Comparison of ENCODE assay signal across 8 mouse cellular contexts in the genomic region with DNA sequence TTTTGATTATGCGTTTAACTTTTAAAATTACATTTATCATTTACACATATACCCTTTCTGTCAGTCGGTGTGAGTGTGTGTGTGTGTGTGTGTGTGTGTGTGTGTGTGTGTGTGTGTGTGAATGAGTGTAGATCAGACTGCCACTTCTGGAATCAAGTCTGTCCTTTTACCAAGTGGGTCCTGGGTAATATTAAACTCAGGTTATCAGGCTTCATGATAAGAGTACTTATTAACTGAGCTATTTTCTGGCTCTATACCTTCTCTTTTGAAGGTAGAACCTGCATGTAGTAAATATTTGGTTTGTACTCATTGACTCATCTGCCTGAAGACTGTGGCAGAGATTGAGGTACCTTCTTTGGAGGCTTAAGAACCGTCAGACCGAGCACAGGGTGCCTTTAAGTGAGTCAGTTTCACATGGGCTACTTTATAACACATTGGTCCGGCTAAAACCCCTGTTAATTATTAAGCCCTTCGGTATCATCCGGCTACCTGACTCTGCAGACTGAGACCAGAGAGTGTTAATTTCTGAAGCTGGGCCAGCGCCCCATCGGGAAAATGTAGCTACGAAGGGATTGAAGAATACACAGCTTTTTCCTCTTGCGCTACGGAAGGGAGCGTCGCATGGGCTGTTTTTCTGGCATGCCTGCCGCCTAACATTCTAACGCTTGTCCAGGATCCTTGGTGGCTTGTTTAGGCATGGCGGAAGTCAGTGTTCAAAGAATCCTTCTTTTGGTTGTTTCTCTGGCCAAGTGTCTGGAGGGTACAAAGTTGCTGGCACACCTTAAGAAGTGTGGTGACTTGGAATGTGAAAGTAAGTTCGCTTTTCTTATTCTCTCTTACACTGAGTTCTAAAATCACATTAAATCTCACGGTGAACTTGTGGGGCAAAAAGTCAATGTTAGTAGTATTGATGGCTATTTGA. TPM values are rescaled to one million over a fixed set of nuclear protein-coding genes. Genes with fewer than 3 reads are reported as not detected.
DNase-seq lines count a peak whose midpoint lies in the region; ATAC-seq and TF ChIP-seq lines count a peak whose summit lies in the region.

TSS of gene Mia2 (plus strand) at position 696 of the 922 bp plus-strand sequence.

- no peak for TF ChIP-seq CTCF in thymus, adult 2 months (IDR thresholded peaks at IDR 0.05; ENCODE audit: borderline replicate concordance, control insufficient read depth, extremely low read depth, insufficient read depth, low read length, poor library complexity)

- WGBS in thymus, adult 2 months, result 96% methylated on average over 19 of the region's 19 CpGs
- WGBS in forebrain, embryonic 16.5 days, result 86% methylated on average over 19 of the region's 19 CpGs
- WGBS in hindbrain, embryonic 12.5 days, result 84% methylated on average over 19 of the region's 19 CpGs
- WGBS in midbrain, embryonic 10.5 days, result 88% methylated on average over 19 of the region's 19 CpGs

- no peak for TF ChIP-seq POLR2A in thymus, adult 2 months (IDR thresholded peaks at IDR 0.05; ENCODE audit: control insufficient read depth, extremely low read depth, insufficient read depth, low read length, poor library complexity)

- no peak within 1 kb of the TSS for H3K27ac ChIP-seq in thymus, adult 2 months (ENCODE audit: control insufficient read depth, insufficient read depth, low read length)
- H3K27ac ChIP-seq in forebrain, embryonic 16.5 days (ENCODE audit: low read length), result no peak within 1 kb of the TSS
- no peak within 1 kb of the TSS for H3K27ac ChIP-seq in hindbrain, embryonic 12.5 days
- H3K27ac ChIP-seq in midbrain, embryonic 10.5 days (replicated peaks), result no peak within 1 kb of the TSS

- H3K36me3 ChIP-seq in thymus, adult 2 months (ENCODE audit: control insufficient read depth, insufficient read depth, low read length), result no peaks in the 10 kb centered on the region
- no peaks in the 10 kb centered on the region for H3K36me3 ChIP-seq in forebrain, embryonic 16.5 days (ENCODE audit: control insufficient read depth, insufficient read depth)
- H3K36me3 ChIP-seq in hindbrain, embryonic 12.5 days, result no peaks in the 10 kb centered on the region
- no peaks in the 10 kb centered on the region for H3K36me3 ChIP-seq in midbrain, embryonic 10.5 days

- H3K9ac ChIP-seq in forebrain, embryonic 16.5 days (replicated peaks; ENCODE audit: low read depth, low read length), result no peak within 1 kb of the TSS
- no peak within 1 kb of the TSS for H3K9ac ChIP-seq in hindbrain, embryonic 12.5 days

- intact Hi-C loops in left cerebral cortex, postnatal 10 days (cut with DNase I), result no loop called here

- no peaks in the 10 kb centered on the region for H3K4me1 ChIP-seq in thymus, adult 2 months (replicated peaks; ENCODE audit: control insufficient read depth, insufficient read depth, low read length)
- no peaks in the 10 kb centered on the region for H3K4me1 ChIP-seq in forebrain, embryonic 16.5 days (replicated peaks; ENCODE audit: control insufficient read depth, insufficient read depth, low read length)
- no peaks in the 10 kb centered on the region for H3K4me1 ChIP-seq in hindbrain, embryonic 12.5 days
- no peaks in the 10 kb centered on the region for H3K4me1 ChIP-seq in midbrain, embryonic 10.5 days

- no peaks in the 10 kb centered on the region for H3K27me3 ChIP-seq in thymus, adult 2 months (ENCODE audit: control insufficient read depth, insufficient read depth, low read length)
- no peaks in the 10 kb centered on the region for H3K27me3 ChIP-seq in forebrain, embryonic 16.5 days (replicated peaks; ENCODE audit: control insufficient read depth, insufficient read depth, low read length)
- H3K27me3 ChIP-seq in hindbrain, embryonic 12.5 days, result no peaks in the 10 kb centered on the region
- H3K27me3 ChIP-seq in midbrain, embryonic 10.5 days (ENCODE audit: low read depth, poor library complexity, severe bottlenecking), result no peaks in the 10 kb centered on the region

- H3K4me3 ChIP-seq in thymus, adult 2 months (ENCODE audit: control insufficient read depth, insufficient read depth, low read length), result no peak within 1 kb of the TSS
- no peak within 1 kb of the TSS for H3K4me3 ChIP-seq in forebrain, embryonic 16.5 days (replicated peaks; ENCODE audit: low read length)
- no peak within 1 kb of the TSS for H3K4me3 ChIP-seq in hindbrain, embryonic 12.5 days
- H3K4me3 ChIP-seq in midbrain, embryonic 10.5 days, result no peak within 1 kb of the TSS

- no peak within 1 kb of the TSS for H3K4me2 ChIP-seq in forebrain, embryonic 16.5 days (ENCODE audit: low read length)
- H3K4me2 ChIP-seq in hindbrain, embryonic 12.5 days (replicated peaks), result no peak within 1 kb of the TSS

- no peak for ATAC-seq in forebrain, embryonic 16.5 days
- no peak for ATAC-seq in hindbrain, embryonic 12.5 days (ENCODE audit: low FRiP score)

- H3K9me3 ChIP-seq in forebrain, embryonic 16.5 days (ENCODE audit: control insufficient read depth, low read length), result no peaks in the 10 kb centered on the region
- H3K9me3 ChIP-seq in hindbrain, embryonic 12.5 days (replicated peaks), result no peaks in the 10 kb centered on the region
- no peaks in the 10 kb centered on the region for H3K9me3 ChIP-seq in midbrain, embryonic 10.5 days (replicated peaks)

- no peak for DNase-seq in thymus, adult 2 months
- no peak for DNase-seq in thymus, postnatal 10 days (ENCODE audit: low spot score in 2 of 2)
- DNase-seq in left cerebral cortex, postnatal 10 days (ENCODE audit: extremely low spot score in 1 of 2, low spot score in 2 of 2), result no peak
- no peak for DNase-seq in midbrain, embryonic 10.5 days (ENCODE audit: low spot score)
- no peak for DNase-seq in right cerebral cortex, adult 18-20 months
- DNase-seq in thymus, postnatal 36 days, result no peak

RNA-seq across cellular contexts. Expression of gene Mia2, which starts in this region (rescaled TPM):
- 67.8 and 68.0 TPM in 2 replicates for polyA plus RNA-seq in thymus, adult 2 months (2012; rRNA removed)
- polyA plus RNA-seq in forebrain, embryonic 16.5 days (2015; fragmentation: Nextera tagmentation; extraction: Ambion mirVana), result 33.0 and 41.5 TPM in 2 replicates
- 52.0 and 62.5 TPM in 2 replicates for polyA plus RNA-seq in hindbrain, embryonic 12.5 days (2016; fragmentation: Nextera tagmentation; extraction: Ambion mirVana)
- 10 to 100 TPM; 37.7 to 40.7 TPM for total RNA-seq in left cerebral cortex, postnatal 10 days (2021)
- polyA plus RNA-seq in midbrain, embryonic 10.5 days (2016; fragmentation: Nextera tagmentation; extraction: Ambion mirVana), result 39.2 and 40.4 TPM in 2 replicates
